13 mouse cellular contexts compared by ENCODE assay signal in the genomic region with DNA sequence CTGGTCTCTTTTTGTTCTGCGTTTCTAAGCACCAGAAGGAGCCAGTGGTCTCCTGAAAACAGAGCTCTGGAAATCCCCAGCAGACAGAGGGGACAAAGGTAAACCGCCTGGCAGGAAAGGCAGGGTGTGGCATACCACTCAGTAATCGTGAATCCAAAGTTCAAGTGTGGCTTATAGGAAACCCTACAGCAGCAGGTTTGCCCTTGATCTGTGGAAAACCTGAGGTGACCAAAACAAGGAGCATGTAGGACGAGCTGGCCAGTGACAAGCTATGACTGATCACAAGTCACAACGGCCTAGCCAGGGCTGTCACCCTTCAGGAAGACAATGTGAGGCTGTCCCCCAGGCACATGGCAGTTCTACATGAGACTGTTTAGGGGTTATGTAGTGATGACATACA. TPM values are rescaled to one million over a fixed set of nuclear protein-coding genes. Genes with fewer than 3 reads are reported as not detected.
DNase-seq lines count a peak whose midpoint lies in the region; ATAC-seq lines count a peak whose summit lies in the region.
"Had no signal": no experiment of that assay in that cellular context is flagged by ENCODE, and none has a peak within 500 bp of the region (broad histone marks: within the 10 kb centered on the region; RNA-seq: fewer than 3 reads in every experiment).

No protein-coding gene starts in this region.

- no peak overlapping the region; the same call in 1 of the 2 replicates for H3K9ac ChIP-seq in intestine, embryonic 15.5 days
- H3K9ac ChIP-seq in stomach, embryonic 14.5 days (replicated peaks; ENCODE audit: low read depth, low read length), result no peak overlapping the region
- H3K9ac ChIP-seq: neural tube, embryonic 12.5 days had no signal

- H3K27me3 ChIP-seq in intestine, embryonic 15.5 days (replicated peaks), result no peaks in the 10 kb centered on the region
- no peaks in the 10 kb centered on the region for H3K27me3 ChIP-seq in stomach, embryonic 14.5 days (ENCODE audit: control insufficient read depth, insufficient read depth, low read length)
- H3K27me3 ChIP-seq: neural tube, embryonic 12.5 days had no signal

- peak; percentile 41 to 43 for DNase-seq in CD8-positive naive resting alpha-beta T cell, adult 2 months (ENCODE audit: low read depth in 2 of 2, low spot score in 2 of 2)
- peak; percentile 61 to 62 for DNase-seq in kidney, postnatal 36 days
- DNase-seq in frontal cortex, postnatal 36 days (ENCODE audit: low spot score in 2 of 2), result no peak
- DNase-seq in thymus, postnatal 10 days (ENCODE audit: low spot score in 2 of 2), result no peak
- no peak for DNase-seq in lung, adult 18-20 months
- DNase-seq: adrenal gland, postnatal 10 days; lung, postnatal 14 days; thymus, postnatal 14 days had no signal

- peak overlapping the region; percentile 89 for H3K27ac ChIP-seq in intestine, embryonic 15.5 days
- no peak overlapping the region; the same call in 1 of the 2 replicates for H3K27ac ChIP-seq in stomach, embryonic 14.5 days (ENCODE audit: low read length)
- H3K27ac ChIP-seq: midbrain, embryonic 10.5 days; neural tube, embryonic 12.5 days had no signal

- peaks cover 7% of the 10 kb centered on the region; the same call in 1 of the 2 replicates for H3K4me1 ChIP-seq in intestine, embryonic 15.5 days (replicated peaks)
- 0 out of 2 replicates have a peak, but pooled peaks cover 2% of the 10 kb centered on the region for H3K4me1 ChIP-seq in stomach, embryonic 14.5 days (ENCODE audit: control insufficient read depth, insufficient read depth, low read length)
- H3K4me1 ChIP-seq: midbrain, embryonic 10.5 days; neural tube, embryonic 12.5 days had no signal

- WGBS in intestine, embryonic 15.5 days, result 44% methylated on average over 5 of the region's 5 CpGs
- WGBS in stomach, embryonic 14.5 days, result 59% methylated on average over 5 of the region's 5 CpGs

- peak; percentile 83 for ATAC-seq in intestine, embryonic 15.5 days
- ATAC-seq in stomach, embryonic 14.5 days (ENCODE audit: insufficient number of reproducible peaks, insufficient read depth, low FRiP score, low read depth), result peak; percentile 56; the same call in 1 of the 2 replicates
- ATAC-seq: hindbrain, embryonic 16.5 days had no signal

- no peaks in the 10 kb centered on the region for H3K36me3 ChIP-seq in intestine, embryonic 15.5 days
- no peaks in the 10 kb centered on the region for H3K36me3 ChIP-seq in stomach, embryonic 14.5 days (ENCODE audit: control insufficient read depth, insufficient read depth, low read length)
- H3K36me3 ChIP-seq: midbrain, embryonic 10.5 days; neural tube, embryonic 12.5 days had no signal

- H3K4me3 ChIP-seq in intestine, embryonic 15.5 days (replicated peaks), result no peak overlapping the region
- no peak overlapping the region for H3K4me3 ChIP-seq in stomach, embryonic 14.5 days (ENCODE audit: low read depth, low read length)
- H3K4me3 ChIP-seq: midbrain, embryonic 10.5 days; neural tube, embryonic 12.5 days had no signal

- H3K9me3 ChIP-seq in intestine, embryonic 15.5 days, result no peaks in the 10 kb centered on the region
- no peaks in the 10 kb centered on the region for H3K9me3 ChIP-seq in stomach, embryonic 14.5 days (ENCODE audit: control insufficient read depth, low read depth, low read length)
- H3K9me3 ChIP-seq: midbrain, embryonic 10.5 days; neural tube, embryonic 12.5 days had no signal

- peak overlapping the region; percentile 37 for H3K4me2 ChIP-seq in intestine, embryonic 15.5 days (replicated peaks)
- no peak overlapping the region for H3K4me2 ChIP-seq in stomach, embryonic 14.5 days (replicated peaks; ENCODE audit: low read depth, low read length)
- H3K4me2 ChIP-seq: neural tube, embryonic 12.5 days had no signal

RNA-seq across cellular contexts. Expression of gene Ankrd11, which starts 9.4 kb away (rescaled TPM):
- 50.9 and 53.9 TPM in 2 replicates for polyA plus RNA-seq in intestine, embryonic 15.5 days (2015; fragmentation: Nextera tagmentation; extraction: Ambion mirVana)
- 52.5 and 55.5 TPM in 2 replicates for polyA plus RNA-seq in stomach, embryonic 14.5 days (2014; fragmentation: Nextera tagmentation; extraction: Ambion mirVana)

RNA-seq across cellular contexts. Expression of gene Spg7, which starts 11.3 kb away (rescaled TPM):
- 51.7 and 52.5 TPM in 2 replicates for polyA plus RNA-seq in intestine, embryonic 15.5 days (2015; fragmentation: Nextera tagmentation; extraction: Ambion mirVana)
- 47.6 and 54.3 TPM in 2 replicates for polyA plus RNA-seq in stomach, embryonic 14.5 days (2014; fragmentation: Nextera tagmentation; extraction: Ambion mirVana)

RNA-seq across cellular contexts. Expression of gene Rpl13, which starts 50.7 kb away (rescaled TPM):
- 1,399 and 1,578 TPM in 2 replicates for polyA plus RNA-seq in intestine, embryonic 15.5 days (2015; fragmentation: Nextera tagmentation; extraction: Ambion mirVana)
- polyA plus RNA-seq in stomach, embryonic 14.5 days (2014; fragmentation: Nextera tagmentation; extraction: Ambion mirVana), result 1,772 and 1,775 TPM in 2 replicates

Comparison
In these comparisons a context has a peak if more than half of its experiments do, and no peak if none do; other contexts are left out.
1. DNase-seq: peak in CD8-positive naive resting alpha-beta T cell, adult 2 months (2 of 2) and kidney, postnatal 36 days (2 of 2); none in frontal cortex, postnatal 36 days (0 of 2), thymus, postnatal 10 days (0 of 2) and lung, adult 18-20 months (0 of 2).